In the genomic region with DNA sequence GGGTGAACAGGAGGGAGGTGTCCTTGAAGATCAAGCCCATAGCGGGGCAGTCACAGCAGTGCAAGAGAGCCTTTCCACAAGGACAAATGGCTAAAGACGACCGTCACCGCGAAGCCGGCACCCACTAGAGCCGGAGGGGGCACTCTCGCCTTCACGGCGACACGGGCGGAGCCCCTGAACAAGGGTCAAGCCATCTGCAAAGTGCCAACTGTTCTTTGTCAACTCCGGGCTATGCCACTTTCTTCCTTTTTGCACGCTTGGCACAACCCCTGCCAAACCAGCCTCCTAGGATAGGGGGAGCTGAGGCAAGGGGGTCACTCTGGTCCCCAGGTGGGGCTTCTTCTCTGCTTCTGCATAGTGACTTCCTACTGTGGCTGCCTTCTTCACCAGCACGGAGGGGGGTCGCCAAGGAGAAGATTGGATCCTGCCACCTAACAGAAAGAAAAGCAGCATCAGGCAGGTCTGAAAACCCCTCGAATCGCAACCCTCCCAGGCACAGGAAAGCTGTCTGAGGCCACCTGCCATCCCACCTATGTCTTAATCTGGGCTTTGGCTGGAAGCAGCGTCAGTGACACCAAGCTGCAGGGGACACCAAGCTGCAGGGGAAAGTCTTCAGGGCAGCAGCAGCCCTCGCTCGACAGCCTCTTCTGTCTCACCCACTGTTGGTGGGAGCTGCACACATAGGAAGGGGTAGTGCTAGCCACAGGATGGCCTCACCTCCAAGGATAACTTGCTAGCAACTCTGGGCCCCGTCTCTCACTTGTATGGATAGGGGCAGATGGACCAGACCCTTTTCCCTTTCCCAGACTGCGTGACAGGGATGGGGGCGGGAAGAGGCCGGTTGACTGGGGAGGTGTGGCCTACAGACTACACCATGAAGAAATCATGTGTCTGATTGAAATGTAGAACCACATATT, we compare ENCODE assay signal across 10 mouse cellular contexts. TPM values are rescaled to one million over a fixed set of nuclear protein-coding genes. Genes with fewer than 3 reads are reported as not detected.
DNase-seq lines count a peak whose midpoint lies in the region; ATAC-seq and TF ChIP-seq lines count a peak whose summit lies in the region.
"Had no signal": no experiment of that assay in that cellular context is flagged by ENCODE, and none has a peak within 500 bp of the region (broad histone marks: within the 10 kb centered on the region; RNA-seq: fewer than 3 reads in every experiment).

No protein-coding gene starts in this region.

- no peak for TF ChIP-seq CTCF in intestine, postnatal 0 days (IDR thresholded peaks at IDR 0.05; ENCODE audit: low read depth)
- TF ChIP-seq CTCF in lung, postnatal 0 days (IDR thresholded peaks at IDR 0.05) = no peak

- peak overlapping the region; percentile 83 for H3K4me3 ChIP-seq in forebrain, embryonic 10.5 days
- no peak overlapping the region for H3K4me3 ChIP-seq in forebrain, embryonic 11.5 days (ENCODE audit: low read depth, low read length)
- H3K4me3 ChIP-seq in megakaryocyte, embryonic 14.5 days (replicated peaks) = peak overlapping the region; percentile 53
- H3K4me3 ChIP-seq in intestine, postnatal 0 days (ENCODE audit: low read depth, low read length) = no peak overlapping the region
- H3K4me3 ChIP-seq in midbrain, embryonic 15.5 days = no peak overlapping the region
- no peak overlapping the region for H3K4me3 ChIP-seq in lung, postnatal 0 days (ENCODE audit: low read depth, low read length)

- no peak for ATAC-seq in forebrain, embryonic 11.5 days (replicated peaks; ENCODE audit: low FRiP score)
- no peak for ATAC-seq in megakaryocyte, adult 5-6 weeks (ENCODE audit: poor library complexity, severe bottlenecking)
- ATAC-seq in intestine, postnatal 0 days = no peak
- ATAC-seq in midbrain, embryonic 15.5 days (replicated peaks) = no peak
- ATAC-seq in lung, postnatal 0 days = no peak

- no peak overlapping the region for H3K4me2 ChIP-seq in forebrain, embryonic 11.5 days (ENCODE audit: low read depth, low read length, severe bottlenecking)
- 0 out of 2 replicates have a peak overlapping the region, but pooled peaks have one; percentile 84 for H3K4me2 ChIP-seq in intestine, postnatal 0 days (replicated peaks; ENCODE audit: low read depth)
- H3K4me2 ChIP-seq in midbrain, embryonic 15.5 days = no peak overlapping the region
- no peak overlapping the region for H3K4me2 ChIP-seq in lung, postnatal 0 days (replicated peaks; ENCODE audit: low read depth, low read length)

- no peak for TF ChIP-seq EP300 in lung, postnatal 0 days (IDR thresholded peaks at IDR 0.05)

- H3K9me3 ChIP-seq in forebrain, embryonic 10.5 days = no peaks in the 10 kb centered on the region; the same call in 1 of the 2 replicates
- no peaks in the 10 kb centered on the region for H3K9me3 ChIP-seq in forebrain, embryonic 11.5 days (ENCODE audit: control insufficient read depth, low read length)
- no peaks in the 10 kb centered on the region for H3K9me3 ChIP-seq in megakaryocyte, embryonic 14.5 days
- H3K9me3 ChIP-seq in intestine, postnatal 0 days (ENCODE audit: control insufficient read depth) = no peaks in the 10 kb centered on the region
- H3K9me3 ChIP-seq in midbrain, embryonic 15.5 days = no peaks in the 10 kb centered on the region
- H3K9me3 ChIP-seq in lung, postnatal 0 days (ENCODE audit: low read length) = no peaks in the 10 kb centered on the region
- H3K9me3 ChIP-seq: limb, embryonic 15.5 days had no signal

- WGBS in forebrain, embryonic 10.5 days = 93% methylated on average over 25 of the region's 25 CpGs
- WGBS in forebrain, embryonic 11.5 days = 94% methylated on average over 25 of the region's 25 CpGs
- 85% methylated on average over 25 of the region's 25 CpGs for WGBS in intestine, postnatal 0 days
- WGBS in midbrain, embryonic 15.5 days = 95% methylated on average over 25 of the region's 25 CpGs
- 96% methylated on average over 25 of the region's 25 CpGs for WGBS in lung, postnatal 0 days

- H3K36me3 ChIP-seq in forebrain, embryonic 10.5 days (replicated peaks) = peaks cover 79% of the 10 kb centered on the region
- H3K36me3 ChIP-seq in forebrain, embryonic 11.5 days (ENCODE audit: control insufficient read depth, insufficient read depth, low read length) = peaks cover 3% of the 10 kb centered on the region; the same call in 1 of the 2 replicates
- H3K36me3 ChIP-seq in megakaryocyte, embryonic 14.5 days (replicated peaks; ENCODE audit: low read length) = peaks cover 86% of the 10 kb centered on the region
- H3K36me3 ChIP-seq in intestine, postnatal 0 days (ENCODE audit: control insufficient read depth, insufficient read depth) = peaks cover 55% of the 10 kb centered on the region
- H3K36me3 ChIP-seq in midbrain, embryonic 15.5 days (replicated peaks) = peaks cover 33% of the 10 kb centered on the region
- peaks cover 23% of the 10 kb centered on the region for H3K36me3 ChIP-seq in lung, postnatal 0 days (ENCODE audit: insufficient read depth, low read length)

- DNase-seq in forebrain, embryonic 10.5 days (ENCODE audit: extremely low spot score, low spot score) = no peak
- DNase-seq in forebrain, embryonic 11.5 days (ENCODE audit: low spot score) = no peak
- no peak for DNase-seq in lung, postnatal 0 days (ENCODE audit: low spot score)
- DNase-seq in T-cell, adult 2 months (ENCODE audit: low spot score) = no peak
- DNase-seq: heart, postnatal 4 days had no signal

- peaks cover 39% of the 10 kb centered on the region for H3K4me1 ChIP-seq in forebrain, embryonic 10.5 days
- H3K4me1 ChIP-seq in forebrain, embryonic 11.5 days (replicated peaks; ENCODE audit: control insufficient read depth, insufficient read depth, low read length) = peaks cover 11% of the 10 kb centered on the region; the same call in 1 of the 2 replicates
- peaks cover 85% of the 10 kb centered on the region for H3K4me1 ChIP-seq in megakaryocyte, embryonic 14.5 days
- H3K4me1 ChIP-seq in intestine, postnatal 0 days (replicated peaks; ENCODE audit: control insufficient read depth, insufficient read depth, low read length) = peaks cover 10% of the 10 kb centered on the region; the same call in 1 of the 2 replicates
- H3K4me1 ChIP-seq in midbrain, embryonic 15.5 days = peaks cover 31% of the 10 kb centered on the region
- H3K4me1 ChIP-seq in lung, postnatal 0 days (ENCODE audit: insufficient read depth, low read depth, low read length) = peaks cover 8% of the 10 kb centered on the region

- H3K9ac ChIP-seq in forebrain, embryonic 11.5 days (ENCODE audit: low read length) = no peak overlapping the region
- no peak overlapping the region for H3K9ac ChIP-seq in intestine, postnatal 0 days (ENCODE audit: low read depth, low read length)
- H3K9ac ChIP-seq in midbrain, embryonic 15.5 days = no peak overlapping the region
- no peak overlapping the region for H3K9ac ChIP-seq in lung, postnatal 0 days (replicated peaks; ENCODE audit: low read depth)
- H3K9ac ChIP-seq: limb, embryonic 15.5 days had no signal

- H3K27ac ChIP-seq in forebrain, embryonic 10.5 days = peak overlapping the region; percentile 90; the same call in 1 of the 2 replicates
- H3K27ac ChIP-seq in forebrain, embryonic 11.5 days (ENCODE audit: low read depth, low read length) = no peak overlapping the region
- 0 out of 2 replicates have a peak overlapping the region, but pooled peaks have one; percentile 98 for H3K27ac ChIP-seq in intestine, postnatal 0 days (ENCODE audit: low read depth, low read length)
- H3K27ac ChIP-seq in midbrain, embryonic 15.5 days = 0 out of 2 replicates have a peak overlapping the region, but pooled peaks have one; percentile 91
- no peak overlapping the region for H3K27ac ChIP-seq in lung, postnatal 0 days (ENCODE audit: low read length)

- no peaks in the 10 kb centered on the region for H3K27me3 ChIP-seq in forebrain, embryonic 10.5 days (ENCODE audit: poor library complexity, severe bottlenecking)
- no peaks in the 10 kb centered on the region for H3K27me3 ChIP-seq in forebrain, embryonic 11.5 days (ENCODE audit: control insufficient read depth, insufficient read depth, low read length)
- no peaks in the 10 kb centered on the region for H3K27me3 ChIP-seq in megakaryocyte, embryonic 14.5 days (replicated peaks)
- no peaks in the 10 kb centered on the region for H3K27me3 ChIP-seq in intestine, postnatal 0 days (replicated peaks; ENCODE audit: control insufficient read depth, insufficient read depth, low read length)
- H3K27me3 ChIP-seq in midbrain, embryonic 15.5 days (replicated peaks) = no peaks in the 10 kb centered on the region
- no peaks in the 10 kb centered on the region for H3K27me3 ChIP-seq in lung, postnatal 0 days (replicated peaks; ENCODE audit: insufficient read depth, low read length)
- H3K27me3 ChIP-seq: limb, embryonic 15.5 days had no signal

RNA-seq across cellular contexts. Expression of gene Pcyt2, which starts 1.1 kb away (rescaled TPM):
- 145 and 148 TPM in 2 replicates for polyA plus RNA-seq in forebrain, embryonic 10.5 days (2016; fragmentation: Nextera tagmentation; extraction: Ambion mirVana)
- 126 and 134 TPM in 2 replicates for polyA plus RNA-seq in forebrain, embryonic 11.5 days (2014; fragmentation: Nextera tagmentation; extraction: Ambion mirVana)
- 143 and 168 TPM in 2 replicates for polyA plus RNA-seq in megakaryocyte, embryonic 14.5 days (2012; ENCODE audit: insufficient read depth, low replicate concordance)
- total RNA-seq in megakaryocyte, adult 5-6 weeks (2015) = 11.8 and 13.3 TPM in 2 replicates
- 17.3 and 22.6 TPM in 2 replicates for total RNA-seq in megakaryocyte, adult 5-6 weeks (2017)
- 320 and 378 TPM in 2 replicates for polyA plus RNA-seq in intestine, postnatal 0 days (2015; fragmentation: Nextera tagmentation; extraction: Ambion mirVana)
- polyA plus RNA-seq in midbrain, embryonic 15.5 days (2015; fragmentation: Nextera tagmentation; extraction: Ambion mirVana) = 222 and 233 TPM in 2 replicates
- 93.9 and 102 TPM in 2 replicates for polyA plus RNA-seq in lung, postnatal 0 days (2015; fragmentation: Nextera tagmentation; extraction: Ambion mirVana)

RNA-seq across cellular contexts. Expression of gene Sirt7, which starts 6.2 kb away (rescaled TPM):
- 30.1 and 32.8 TPM in 2 replicates for polyA plus RNA-seq in forebrain, embryonic 10.5 days (2016; fragmentation: Nextera tagmentation; extraction: Ambion mirVana)
- 37.8 and 41.1 TPM in 2 replicates for polyA plus RNA-seq in forebrain, embryonic 11.5 days (2014; fragmentation: Nextera tagmentation; extraction: Ambion mirVana)
- polyA plus RNA-seq in megakaryocyte, embryonic 14.5 days (2012; ENCODE audit: insufficient read depth, low replicate concordance) = 275 and 278 TPM in 2 replicates
- total RNA-seq in megakaryocyte, adult 5-6 weeks (2015) = 51.4 and 53.6 TPM in 2 replicates
- 119 and 121 TPM in 2 replicates for total RNA-seq in megakaryocyte, adult 5-6 weeks (2017)
- 73.1 and 77.7 TPM in 2 replicates for polyA plus RNA-seq in intestine, postnatal 0 days (2015; fragmentation: Nextera tagmentation; extraction: Ambion mirVana)
- 45.8 and 48.2 TPM in 2 replicates for polyA plus RNA-seq in midbrain, embryonic 15.5 days (2015; fragmentation: Nextera tagmentation; extraction: Ambion mirVana)
- polyA plus RNA-seq in lung, postnatal 0 days (2015; fragmentation: Nextera tagmentation; extraction: Ambion mirVana) = 45.3 and 46.0 TPM in 2 replicates

RNA-seq across cellular contexts. Expression of gene Npb, which starts 10.6 kb away (rescaled TPM):
- 0.44 TPM in 1 of 2 replicates, not detected in the other for polyA plus RNA-seq in forebrain, embryonic 10.5 days (2016; fragmentation: Nextera tagmentation; extraction: Ambion mirVana)
- not detected in 2 replicates for polyA plus RNA-seq in forebrain, embryonic 11.5 days (2014; fragmentation: Nextera tagmentation; extraction: Ambion mirVana)
- 2.7 and 7.7 TPM in 2 replicates for polyA plus RNA-seq in megakaryocyte, embryonic 14.5 days (2012; ENCODE audit: insufficient read depth, low replicate concordance)
- not detected in 2 replicates for total RNA-seq in megakaryocyte, adult 5-6 weeks (2015)
- total RNA-seq in megakaryocyte, adult 5-6 weeks (2017) = not detected in 2 replicates
- polyA plus RNA-seq in intestine, postnatal 0 days (2015; fragmentation: Nextera tagmentation; extraction: Ambion mirVana) = 3.4 and 3.5 TPM in 2 replicates
- polyA plus RNA-seq in midbrain, embryonic 15.5 days (2015; fragmentation: Nextera tagmentation; extraction: Ambion mirVana) = 0.59 and 1.3 TPM in 2 replicates
- polyA plus RNA-seq in lung, postnatal 0 days (2015; fragmentation: Nextera tagmentation; extraction: Ambion mirVana) = 2.5 and 2.9 TPM in 2 replicates

RNA-seq across cellular contexts. Expression of gene Mafg, which starts 14.5 kb away (rescaled TPM):
- 20.2 and 22.7 TPM in 2 replicates for polyA plus RNA-seq in forebrain, embryonic 10.5 days (2016; fragmentation: Nextera tagmentation; extraction: Ambion mirVana)
- polyA plus RNA-seq in forebrain, embryonic 11.5 days (2014; fragmentation: Nextera tagmentation; extraction: Ambion mirVana) = 25.5 and 26.4 TPM in 2 replicates
- polyA plus RNA-seq in megakaryocyte, embryonic 14.5 days (2012; ENCODE audit: insufficient read depth, low replicate concordance) = 59.5 and 102 TPM in 2 replicates
- 23.1 and 23.8 TPM in 2 replicates for total RNA-seq in megakaryocyte, adult 5-6 weeks (2015)
- total RNA-seq in megakaryocyte, adult 5-6 weeks (2017) = 58.7 and 68.0 TPM in 2 replicates
- 40.2 and 49.1 TPM in 2 replicates for polyA plus RNA-seq in intestine, postnatal 0 days (2015; fragmentation: Nextera tagmentation; extraction: Ambion mirVana)
- polyA plus RNA-seq in midbrain, embryonic 15.5 days (2015; fragmentation: Nextera tagmentation; extraction: Ambion mirVana) = 42.0 and 45.2 TPM in 2 replicates
- polyA plus RNA-seq in lung, postnatal 0 days (2015; fragmentation: Nextera tagmentation; extraction: Ambion mirVana) = 25.9 and 28.3 TPM in 2 replicates

RNA-seq across cellular contexts. Expression of gene Anapc11, which starts 20.7 kb away (rescaled TPM):
- 218 and 228 TPM in 2 replicates for polyA plus RNA-seq in forebrain, embryonic 10.5 days (2016; fragmentation: Nextera tagmentation; extraction: Ambion mirVana)
- 200 and 217 TPM in 2 replicates for polyA plus RNA-seq in forebrain, embryonic 11.5 days (2014; fragmentation: Nextera tagmentation; extraction: Ambion mirVana)
- 247 and 315 TPM in 2 replicates for polyA plus RNA-seq in megakaryocyte, embryonic 14.5 days (2012; ENCODE audit: insufficient read depth, low replicate concordance)
- 79.9 and 90.6 TPM in 2 replicates for total RNA-seq in megakaryocyte, adult 5-6 weeks (2015)
- 30.0 and 32.3 TPM in 2 replicates for total RNA-seq in megakaryocyte, adult 5-6 weeks (2017)
- polyA plus RNA-seq in intestine, postnatal 0 days (2015; fragmentation: Nextera tagmentation; extraction: Ambion mirVana) = 107 and 108 TPM in 2 replicates
- 200 and 205 TPM in 2 replicates for polyA plus RNA-seq in midbrain, embryonic 15.5 days (2015; fragmentation: Nextera tagmentation; extraction: Ambion mirVana)
- polyA plus RNA-seq in lung, postnatal 0 days (2015; fragmentation: Nextera tagmentation; extraction: Ambion mirVana) = 138 and 151 TPM in 2 replicates

Comparison
In these comparisons a context has a peak if more than half of its experiments do, and no peak if none do; other contexts are left out.
1. H3K27ac ChIP-seq: peak in forebrain, embryonic 10.5 days (single experiment), intestine, postnatal 0 days (single experiment) and midbrain, embryonic 15.5 days (single experiment); none in forebrain, embryonic 11.5 days (single experiment) and lung, postnatal 0 days (single experiment).
2. H3K4me3 ChIP-seq: peak in forebrain, embryonic 10.5 days (single experiment) and megakaryocyte, embryonic 14.5 days (single experiment); none in forebrain, embryonic 11.5 days (single experiment), intestine, postnatal 0 days (single experiment), midbrain, embryonic 15.5 days (single experiment) and lung, postnatal 0 days (single experiment).